Mouse (Mus musculus): ENCODE measurements at regions not wholly inside any gene's neighbourhood (a gene's known extent, or its start where the extent isn't known, plus 50 kb on each side); places are given as distances from the start of the nearest gene placed in this dataset.

DNA sequence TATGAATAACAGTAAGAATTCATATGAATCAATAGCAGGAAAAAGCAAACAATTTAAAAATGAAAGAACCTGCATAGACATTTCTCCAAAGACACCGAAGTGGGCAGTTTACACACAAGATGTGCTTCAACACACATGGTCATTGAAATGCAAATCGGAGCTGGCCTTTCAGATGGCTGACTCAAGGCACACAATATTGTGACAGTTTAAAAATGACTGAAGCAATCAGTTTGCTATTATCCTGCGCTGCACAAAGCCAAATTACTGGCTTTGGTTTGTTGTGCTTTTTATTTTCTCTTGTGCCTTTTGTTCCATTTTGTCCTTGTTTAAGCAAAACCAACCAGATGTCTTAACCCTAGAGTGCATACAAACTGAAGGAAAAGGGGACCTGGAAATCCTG, 449.4 kb downstream of the Cbln4 start:
- no peak for TF ChIP-seq GATA4 (IDR thresholded peaks at IDR 0.05; ENCODE audit: insufficient replicate concordance, low read length)

DNA sequence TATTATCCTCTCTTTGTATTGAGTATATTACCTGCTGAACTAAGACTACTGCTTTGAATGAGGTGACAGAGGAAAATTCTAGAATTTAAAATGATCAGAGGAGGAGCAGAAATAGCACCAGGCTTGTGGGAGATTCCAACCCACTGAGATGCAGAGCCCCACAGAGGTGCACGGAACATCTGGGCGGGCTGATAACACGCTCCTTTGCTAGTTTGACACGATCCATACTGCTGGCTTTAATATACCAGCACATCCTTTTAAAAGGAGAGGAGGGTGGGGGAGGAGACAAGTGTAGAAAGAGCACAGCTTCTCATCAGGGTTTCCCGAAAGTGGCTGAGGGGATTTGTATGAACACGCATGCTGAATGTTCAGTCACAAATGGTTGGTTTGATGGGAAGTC, 451.0 kb downstream of the Cbln4 start:
- TF ChIP-seq GATA4 (IDR thresholded peaks at IDR 0.05; ENCODE audit: insufficient replicate concordance, low read length): no peak

DNA sequence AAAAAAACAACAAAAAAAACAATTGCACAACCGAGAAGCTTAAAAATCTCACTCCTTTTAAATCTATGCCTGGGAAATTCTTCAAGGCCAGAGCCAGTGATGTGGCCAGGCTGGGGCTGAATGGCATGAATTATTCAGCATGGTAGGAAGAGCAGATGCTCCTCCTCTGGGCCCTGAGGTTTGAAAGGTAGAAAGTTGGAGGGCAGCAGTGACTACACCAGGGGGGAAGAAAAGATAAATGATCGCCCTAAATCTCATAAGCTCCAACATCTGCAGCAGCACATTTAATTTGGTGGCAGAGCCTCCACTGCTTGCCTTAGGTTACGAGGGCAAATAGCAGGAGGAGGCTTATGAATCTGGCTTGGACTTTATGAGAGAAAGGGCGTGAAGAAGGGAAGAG, 455.1 kb downstream of the Cbln4 start:
- TF ChIP-seq GATA4 (IDR thresholded peaks at IDR 0.05; ENCODE audit: insufficient replicate concordance, low read length): no peak

DNA sequence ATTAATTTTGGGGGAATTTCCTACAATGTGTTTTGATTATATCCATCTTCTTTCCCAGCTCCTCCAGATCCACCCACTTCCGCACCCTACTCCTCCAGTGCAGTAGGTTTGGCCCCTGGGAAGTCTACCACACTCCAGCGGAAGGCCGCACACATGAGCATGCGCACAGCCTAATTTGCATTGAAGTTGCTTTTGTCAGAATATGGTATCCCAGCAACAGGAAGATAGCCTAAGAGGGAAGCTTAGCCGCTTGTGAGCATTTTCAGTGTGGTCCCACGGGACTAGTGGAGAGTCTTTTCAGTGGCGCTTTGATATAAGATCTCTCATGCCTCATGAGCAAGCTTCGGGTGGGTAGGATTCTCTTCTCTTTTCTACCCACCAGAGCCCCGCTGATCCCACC, 455.6 kb downstream of the Cbln4 start:
- no peak for TF ChIP-seq GATA4 (IDR thresholded peaks at IDR 0.05; ENCODE audit: insufficient replicate concordance, low read length)

DNA sequence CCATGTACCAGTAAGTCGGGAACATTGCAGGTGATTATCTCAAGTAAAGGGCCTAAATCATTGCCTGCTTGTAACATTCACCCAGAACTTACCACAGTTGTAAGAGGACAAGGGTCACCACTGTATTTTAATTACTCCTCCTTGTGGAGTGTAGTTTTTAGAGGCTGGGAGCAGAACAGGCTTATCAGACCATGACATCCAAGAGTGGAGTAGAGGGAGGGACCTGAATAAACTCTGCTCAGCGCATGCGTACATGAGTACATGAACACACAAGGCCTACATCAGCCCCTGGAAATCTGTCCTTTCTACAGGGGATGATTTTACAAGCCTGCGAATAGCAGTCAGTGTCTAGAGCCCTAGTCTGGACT, 456.4 kb downstream of the Cbln4 start:
- no peak for TF ChIP-seq GATA4 (IDR thresholded peaks at IDR 0.05; ENCODE audit: insufficient replicate concordance, low read length)

DNA sequence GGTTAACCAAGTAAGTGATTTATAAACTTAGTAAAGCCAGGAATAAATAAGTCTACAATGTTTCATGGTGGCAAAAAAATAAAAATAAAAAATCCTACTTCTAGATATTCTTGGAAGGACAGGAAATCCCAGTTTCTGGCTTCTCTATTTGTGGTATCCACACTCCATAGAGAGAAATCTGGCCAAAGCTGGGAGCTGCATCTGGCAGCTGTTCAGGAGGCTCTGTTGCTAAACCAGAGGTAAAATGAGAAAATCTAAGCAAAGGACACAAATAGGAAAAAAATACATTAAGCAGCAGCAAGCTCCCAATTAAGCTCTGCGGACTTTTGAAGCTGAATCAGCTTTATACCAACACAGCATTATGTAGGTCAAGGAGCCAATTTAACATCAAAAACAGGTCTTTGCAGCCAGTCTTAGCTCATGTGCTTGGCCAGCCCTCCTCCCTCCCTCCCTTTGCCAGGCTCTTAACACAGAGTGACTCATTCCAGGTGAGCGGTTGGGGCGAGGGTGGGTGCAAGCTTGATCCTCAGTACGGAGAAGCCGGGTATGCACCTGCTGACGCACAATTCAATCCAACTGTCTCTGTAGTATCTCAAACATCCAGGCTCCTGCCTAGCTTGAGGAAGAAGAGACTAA, 456.9 kb downstream of the Cbln4 start:
- TF ChIP-seq GATA4 (IDR thresholded peaks at IDR 0.05; ENCODE audit: insufficient replicate concordance, low read length): no peak

DNA sequence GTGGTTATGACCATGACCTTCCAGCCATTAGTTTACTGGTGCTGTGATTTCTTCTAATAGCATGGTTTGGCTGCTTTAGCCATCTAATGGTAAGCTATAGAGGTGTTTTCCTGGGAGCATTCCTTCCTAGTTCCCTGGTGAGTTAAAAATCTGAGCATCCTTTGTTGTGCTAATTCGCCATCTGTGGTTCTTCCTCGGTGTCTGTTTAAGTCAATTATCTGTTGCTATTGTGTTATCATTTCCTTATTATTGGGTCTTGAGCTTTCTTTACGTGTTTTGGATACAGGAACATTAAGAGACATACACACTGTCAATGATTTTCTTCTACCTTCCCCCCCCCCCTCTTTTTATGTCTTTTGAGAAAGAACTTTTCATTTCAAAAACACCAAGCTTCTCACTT, 468.9 kb downstream of the Cbln4 start:
- TF ChIP-seq GATA4 (IDR thresholded peaks at IDR 0.05; ENCODE audit: insufficient replicate concordance, low read length): no peak

DNA sequence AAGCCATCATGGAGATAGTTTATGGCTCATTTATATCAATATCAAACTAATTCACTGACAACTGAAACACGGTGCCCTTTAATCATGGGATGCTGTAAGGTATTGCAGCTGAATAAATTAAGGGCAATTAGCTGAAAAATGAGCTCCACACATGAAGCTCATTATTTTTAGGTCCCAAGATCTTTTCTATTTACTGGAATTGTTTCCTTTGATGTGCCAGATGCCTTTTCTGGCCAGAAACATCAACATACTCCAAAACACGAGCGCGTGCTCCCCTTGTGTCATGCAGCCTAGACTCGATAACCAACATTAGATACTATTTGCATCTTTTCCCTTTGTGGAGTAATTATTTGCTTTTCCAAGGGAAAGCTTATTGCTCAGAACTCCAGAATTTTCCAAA, 480.6 kb downstream of the Cbln4 start:
- no peak for TF ChIP-seq GATA4 (IDR thresholded peaks at IDR 0.05; ENCODE audit: insufficient replicate concordance, low read length)

DNA sequence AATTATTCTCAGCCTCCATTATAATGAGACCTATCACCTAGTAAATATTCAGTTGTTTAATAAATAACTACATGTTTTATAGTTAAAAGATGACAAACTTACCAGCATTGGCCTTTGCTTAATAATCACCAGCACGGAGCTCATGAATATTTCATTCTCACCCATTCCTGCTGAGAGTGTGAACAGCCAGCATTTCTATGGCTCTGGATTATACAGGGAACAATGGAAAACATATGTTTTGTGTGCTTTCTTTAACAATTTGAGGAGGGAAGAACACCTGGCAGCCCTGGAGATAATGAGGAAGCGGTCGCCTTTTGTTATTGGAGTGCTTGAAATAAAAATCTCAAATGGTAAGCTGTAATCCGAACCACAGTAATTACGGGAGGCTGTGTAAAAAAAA, 528.4 kb downstream of the Cbln4 start:
- TF ChIP-seq GATA4 (IDR thresholded peaks at IDR 0.05; ENCODE audit: insufficient replicate concordance, low read length): no peak

DNA sequence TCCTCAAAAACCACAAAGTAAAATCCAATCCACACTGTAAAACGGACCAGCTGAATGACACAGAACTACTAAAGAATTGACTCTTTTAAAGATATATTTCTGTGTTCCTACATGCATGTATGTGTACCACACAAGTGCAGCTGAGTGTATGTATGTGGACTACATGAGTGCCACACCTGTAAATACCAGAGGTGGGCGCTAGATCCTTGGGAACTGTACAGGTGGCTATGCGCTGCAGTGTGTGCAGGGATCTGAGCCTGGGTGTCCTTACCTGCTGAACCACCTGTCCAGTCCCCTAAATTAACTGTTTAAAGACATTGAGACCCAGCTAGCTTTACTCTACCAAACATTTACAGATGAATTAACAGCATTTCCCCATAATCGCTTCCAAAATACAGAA, 546.6 kb downstream of the Cbln4 start:
- TF ChIP-seq GATA4 (IDR thresholded peaks at IDR 0.05; ENCODE audit: insufficient replicate concordance, low read length): no peak

DNA sequence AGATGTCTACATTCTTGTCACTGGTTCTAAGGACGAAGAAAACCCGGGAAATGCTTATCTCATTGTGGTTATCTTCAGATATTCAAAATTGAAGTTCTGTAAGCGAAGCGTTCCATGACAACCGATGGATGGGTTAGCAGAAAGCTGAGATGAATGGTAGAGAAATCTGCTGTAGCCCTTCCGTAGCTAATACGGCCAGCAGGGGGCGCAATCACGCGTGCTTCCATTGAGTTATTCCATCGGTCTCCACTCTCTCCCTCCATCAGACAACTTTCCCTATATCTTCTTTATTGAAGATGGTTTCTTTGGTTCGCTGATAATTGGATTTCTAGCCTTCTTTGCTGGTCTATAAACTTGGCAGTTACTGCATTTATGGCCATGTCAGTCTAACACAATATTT, 549.5 kb downstream of the Cbln4 start:
- TF ChIP-seq GATA4 (IDR thresholded peaks at IDR 0.05; ENCODE audit: insufficient replicate concordance, low read length): no peak

DNA sequence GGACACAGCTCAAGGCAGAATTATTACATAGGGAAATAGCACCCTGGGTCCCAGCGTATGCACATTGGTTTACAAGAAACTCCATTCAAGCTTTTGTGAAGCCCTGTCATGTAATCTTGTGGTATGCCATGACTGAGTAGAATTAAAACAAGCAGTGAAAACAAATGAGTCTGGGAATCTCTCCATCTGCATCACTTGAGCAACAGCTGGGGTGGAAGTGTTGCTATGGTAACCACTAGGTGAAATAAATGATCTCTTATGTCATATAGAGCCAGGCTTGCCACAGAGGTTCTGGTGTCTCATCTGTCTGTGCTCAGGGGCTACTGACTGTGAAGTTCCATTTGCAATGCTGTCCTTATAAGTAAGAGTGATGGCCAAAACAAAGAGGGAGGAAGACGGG, 556.0 kb downstream of the Cbln4 start:
- no peak for TF ChIP-seq GATA4 (IDR thresholded peaks at IDR 0.05; ENCODE audit: insufficient replicate concordance, low read length)

DNA sequence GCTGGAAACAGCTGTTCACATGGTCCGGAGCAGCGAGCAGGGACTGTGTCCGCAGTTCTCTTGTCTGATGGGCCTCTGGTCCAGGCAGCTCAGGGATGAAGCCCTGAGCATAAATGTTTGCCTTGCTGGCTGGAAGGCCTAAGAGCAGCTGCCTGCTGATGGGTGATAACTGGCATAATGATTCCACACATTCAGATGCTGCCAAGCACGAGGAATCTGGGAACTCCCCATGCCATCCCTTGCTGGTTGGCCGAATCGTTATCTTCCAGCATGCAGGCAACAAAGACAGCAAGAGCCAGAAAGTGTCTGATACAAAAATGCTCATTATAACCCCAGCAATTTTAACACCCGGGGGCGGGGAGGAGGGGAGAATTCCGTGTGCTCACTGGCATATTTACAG, 590.0 kb downstream of the Cbln4 start:
- TF ChIP-seq GATA4 (IDR thresholded peaks at IDR 0.05; ENCODE audit: insufficient replicate concordance, low read length): no peak

DNA sequence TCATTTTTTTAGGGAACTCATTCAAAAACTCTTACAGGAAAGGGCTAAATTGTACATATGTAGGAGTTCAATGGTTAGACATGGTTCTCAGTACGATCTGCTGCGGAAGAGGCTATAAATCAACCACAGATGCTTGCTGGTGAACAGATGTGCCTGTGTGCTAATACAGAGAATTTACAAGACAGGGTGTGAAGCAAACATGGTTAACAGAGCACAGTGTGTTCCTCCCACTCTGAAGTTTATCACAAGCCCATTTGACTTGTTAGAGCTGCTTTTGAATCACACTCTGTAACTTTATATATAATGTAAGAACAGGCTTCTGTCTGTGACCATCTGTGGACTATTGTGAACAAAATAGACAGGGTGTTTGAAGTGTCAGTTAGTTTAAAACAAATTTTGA, 637.2 kb downstream of the Cbln4 start:
- TF ChIP-seq GATA4 (IDR thresholded peaks at IDR 0.05; ENCODE audit: insufficient replicate concordance, low read length): no peak

DNA sequence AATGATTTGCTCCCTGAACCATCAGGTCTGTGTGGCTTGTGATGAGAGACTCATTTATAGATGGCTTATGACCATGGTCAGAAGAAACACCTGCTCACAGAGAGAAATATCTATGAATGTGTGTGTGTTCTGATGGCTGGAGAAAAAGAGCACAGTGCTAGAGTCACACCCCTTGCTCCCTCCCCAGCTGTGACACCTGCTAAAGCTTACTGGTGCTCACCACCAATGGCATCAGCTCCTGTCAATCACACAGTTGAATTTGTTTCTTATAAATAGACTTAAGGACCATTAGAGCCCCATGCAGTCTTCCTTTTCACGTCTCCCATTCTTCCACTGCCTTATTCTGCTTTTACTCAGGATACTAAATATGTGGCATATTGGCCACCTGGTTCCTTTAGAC, 654.3 kb downstream of the Cbln4 start:
- TF ChIP-seq GATA4 (IDR thresholded peaks at IDR 0.05; ENCODE audit: insufficient replicate concordance, low read length): no peak

DNA sequence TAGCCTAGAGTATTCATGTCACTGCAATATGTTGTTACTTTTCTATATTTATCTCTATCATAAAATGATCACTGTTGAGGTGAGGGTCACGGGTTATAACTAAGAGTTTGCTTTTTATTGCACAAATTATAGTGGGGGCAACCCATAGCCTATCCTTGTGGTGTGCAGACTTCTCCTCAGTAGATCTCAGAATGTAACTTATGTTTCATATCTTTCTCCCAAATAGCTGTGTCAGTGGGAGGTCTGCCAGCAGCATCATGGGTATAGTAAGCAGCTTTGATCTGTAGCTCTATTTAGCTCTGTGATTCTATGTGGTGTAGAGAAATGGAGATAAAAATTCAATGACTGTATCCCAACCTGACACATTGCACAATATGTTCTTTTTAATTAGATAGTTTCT, 641.9 kb downstream of the Dok5 start:
- TF ChIP-seq GATA4 (IDR thresholded peaks at IDR 0.05; ENCODE audit: insufficient replicate concordance, low read length): no peak

DNA sequence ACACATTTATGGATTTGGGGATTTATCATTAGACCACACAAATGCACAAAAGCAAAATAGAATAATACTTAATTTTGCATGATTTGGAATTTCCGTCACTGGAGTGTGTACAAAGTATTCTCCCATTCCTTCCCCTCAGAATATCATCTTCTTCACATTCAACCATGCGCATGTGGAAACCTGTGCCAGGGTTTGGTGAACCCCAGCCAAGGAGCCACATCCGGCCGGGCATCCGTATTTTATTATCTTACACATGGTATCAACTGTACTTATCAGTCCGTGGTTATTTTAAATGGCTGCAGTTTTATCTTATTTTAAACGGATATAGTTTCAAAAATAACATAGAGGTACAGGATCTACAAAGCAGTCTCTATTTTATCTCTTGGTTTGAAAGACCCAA, 641.4 kb downstream of the Dok5 start:
- no peak for TF ChIP-seq GATA4 (IDR thresholded peaks at IDR 0.05; ENCODE audit: insufficient replicate concordance, low read length)

DNA sequence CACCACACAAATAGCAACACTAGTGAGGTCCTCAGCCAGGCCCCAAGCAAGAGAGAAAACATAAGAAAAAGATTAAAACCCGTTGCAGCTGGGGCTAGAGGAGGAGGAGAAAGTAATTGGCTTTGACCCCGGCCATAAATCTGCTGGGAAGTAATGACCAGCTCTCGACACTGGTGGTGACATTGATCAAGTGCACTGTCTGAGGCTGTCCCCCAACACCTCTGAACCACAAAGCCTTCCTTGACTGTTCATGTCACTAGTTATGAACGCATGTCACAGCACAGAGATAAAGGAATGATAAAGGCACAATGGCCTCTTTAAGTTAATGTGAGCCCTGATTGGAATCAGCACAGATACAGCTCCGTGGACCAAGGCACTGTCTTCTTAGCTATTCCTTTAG, 640.1 kb downstream of the Dok5 start:
- no peak for TF ChIP-seq GATA4 (IDR thresholded peaks at IDR 0.05; ENCODE audit: insufficient replicate concordance, low read length)

Data from liver, adult (tissue).